Mouse (Mus musculus): ENCODE results near the gene Wfdc15b. TPM values are rescaled to one million over a fixed set of nuclear protein-coding genes. Genes with fewer than 3 reads are reported as not detected.
A peak's percentile ranks its signal among the peaks of the same experiment; 100 is the strongest.

Wfdc15b gene
- polyA plus RNA-seq, 1 experiment, result not detected

DNA sequence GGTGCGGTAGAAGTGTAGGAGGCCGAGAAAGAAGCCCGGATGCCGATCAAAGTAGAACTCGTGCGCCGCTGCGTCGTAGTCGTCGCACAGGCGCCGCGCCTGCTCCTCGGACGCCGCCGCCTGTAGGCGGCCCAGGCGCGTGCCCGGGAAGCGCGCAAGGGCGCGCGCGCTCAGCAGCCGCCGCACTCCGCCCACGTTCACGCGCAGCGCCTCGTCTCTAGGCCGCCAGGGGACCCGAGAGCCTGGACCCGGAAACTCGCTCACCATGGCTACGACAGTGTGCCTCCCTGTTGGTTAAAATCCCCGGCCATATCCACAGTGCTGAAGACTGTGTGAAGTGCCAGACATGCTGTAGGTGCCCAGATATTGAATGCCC is 52.9 kb downstream of the Wfdc15b start:
- peaks cover 18% of the 10 kb centered on the region; the same call in 1 of the 2 replicates for H3K4me1 ChIP-seq (ENCODE audit: control insufficient read depth, insufficient read depth, low read length)
- H3K4me3 ChIP-seq (ENCODE audit: insufficient read depth, low read depth, low read length), result peak overlapping the region; percentile 13; the same call in 1 of the 2 replicates
- no peak overlapping the region for H3K27ac ChIP-seq (ENCODE audit: insufficient read depth, low read depth, low read length)
- 9% methylated on average over 42 of the region's 42 CpGs for WGBS
- TF ChIP-seq POLR2A (IDR thresholded peaks at IDR 0.05; ENCODE audit: insufficient read depth, low read depth, low read length), result no peak
- no peak for TF ChIP-seq CTCF (IDR thresholded peaks at IDR 0.05; ENCODE audit: insufficient read depth, low read depth, low read length)

GRCm38 (mm10) chr2:164167752-164168570 is 53.5 kb downstream of the Wfdc15b start:
- TF ChIP-seq CTCF (IDR thresholded peaks at IDR 0.05; ENCODE audit: insufficient read depth, low read depth, low read length) (no peak), POLR2A (IDR thresholded peaks at IDR 0.05; ENCODE audit: insufficient read depth, low read depth, low read length) (no peak)
- H3K4me1 ChIP-seq (ENCODE audit: control insufficient read depth, insufficient read depth, low read length), result peaks cover 18% of the 10 kb centered on the region; the same call in 1 of the 2 replicates
- peak overlapping the region; percentile 13; the same call in 1 of the 2 replicates for H3K4me3 ChIP-seq (ENCODE audit: insufficient read depth, low read depth, low read length)
- H3K27ac ChIP-seq (ENCODE audit: insufficient read depth, low read depth, low read length), result no peak overlapping the region
- WGBS, result 13% methylated on average over 90 of the region's 90 CpGs

- no peak overlapping the region for H3K27ac ChIP-seq (ENCODE audit: insufficient read depth, low read depth, low read length)
- no peak overlapping the region for H3K4me3 ChIP-seq (ENCODE audit: insufficient read depth, low read depth, low read length)
- TF ChIP-seq CTCF (IDR thresholded peaks at IDR 0.05; ENCODE audit: insufficient read depth, low read depth, low read length), result no peak
- TF ChIP-seq POLR2A (IDR thresholded peaks at IDR 0.05; ENCODE audit: insufficient read depth, low read depth, low read length), result no peak
- peaks cover 8% of the 10 kb centered on the region; the same call in 1 of the 2 replicates for H3K4me1 ChIP-seq (ENCODE audit: control insufficient read depth, insufficient read depth, low read length)
- WGBS, result 94% methylated on average over 5 of the region's 5 CpGs
Observed at GRCm38 (mm10) chr2:164164941-164165340, 56.5 kb downstream of the Wfdc15b start.

Other genes starting within 250 kb of the Wfdc15b start
- gene Ywhab, start 226.7 kb downstream of the Wfdc15b start, polyA plus RNA-seq (2012; ENCODE audit: insufficient read depth, insufficient read length, low replicate concordance, missing spikeins), result 463 TPM in 1 of 2 replicates, not detected in the other
- gene Pabpc1l, start 196.2 kb downstream of the Wfdc15b start, polyA plus RNA-seq (2012; ENCODE audit: insufficient read depth, insufficient read length, low replicate concordance, missing spikeins), result not detected in 2 replicates
- gene Stk4, start 151.3 kb downstream of the Wfdc15b start, polyA plus RNA-seq (2012; ENCODE audit: insufficient read depth, insufficient read length, low replicate concordance, missing spikeins), result 150 TPM in 1 of 2 replicates, not detected in the other
- not detected in 2 replicates for gene Tomm34, start 150.5 kb downstream of the Wfdc15b start, polyA plus RNA-seq (2012; ENCODE audit: insufficient read depth, insufficient read length, low replicate concordance, missing spikeins)
- not detected in 2 replicates for gene Kcns1, start 50.5 kb downstream of the Wfdc15b start, polyA plus RNA-seq (2012; ENCODE audit: insufficient read depth, insufficient read length, low replicate concordance, missing spikeins)
- not detected in 2 replicates for gene Wfdc5, start 38.9 kb downstream of the Wfdc15b start, polyA plus RNA-seq (2012; ENCODE audit: insufficient read depth, insufficient read length, low replicate concordance, missing spikeins)
- gene Wfdc12, start 31.1 kb downstream of the Wfdc15b start, polyA plus RNA-seq (2012; ENCODE audit: insufficient read depth, insufficient read length, low replicate concordance, missing spikeins), result not detected in 2 replicates
- gene Wfdc15a, start 21.5 kb downstream of the Wfdc15b start, polyA plus RNA-seq (2012; ENCODE audit: insufficient read depth, insufficient read length, low replicate concordance, missing spikeins), result not detected in 2 replicates
- gene Svs2, start 16.8 kb upstream of the Wfdc15b start, polyA plus RNA-seq (2012; ENCODE audit: insufficient read depth, insufficient read length, low replicate concordance, missing spikeins), result not detected in 2 replicates
- not detected in 2 replicates for gene Svs3b, start 35.0 kb upstream of the Wfdc15b start, polyA plus RNA-seq (2012; ENCODE audit: insufficient read depth, insufficient read length, low replicate concordance, missing spikeins)
- not detected in 2 replicates for gene Svs4, start 56.8 kb upstream of the Wfdc15b start, polyA plus RNA-seq (2012; ENCODE audit: insufficient read depth, insufficient read length, low replicate concordance, missing spikeins)
- not detected in 2 replicates for gene Svs3a, start 67.6 kb upstream of the Wfdc15b start, polyA plus RNA-seq (2012; ENCODE audit: insufficient read depth, insufficient read length, low replicate concordance, missing spikeins)
- gene Svs6, start 95.1 kb upstream of the Wfdc15b start, polyA plus RNA-seq (2012; ENCODE audit: insufficient read depth, insufficient read length, low replicate concordance, missing spikeins), result not detected in 2 replicates
- gene Svs5, start 111.1 kb upstream of the Wfdc15b start, polyA plus RNA-seq (2012; ENCODE audit: insufficient read depth, insufficient read length, low replicate concordance, missing spikeins), result not detected in 2 replicates
- not detected in 2 replicates for gene Slpi, start 167.4 kb upstream of the Wfdc15b start, polyA plus RNA-seq (2012; ENCODE audit: insufficient read depth, insufficient read length, low replicate concordance, missing spikeins)
- gene Rbpjl, start 181.5 kb upstream of the Wfdc15b start, polyA plus RNA-seq (2012; ENCODE audit: insufficient read depth, insufficient read length, low replicate concordance, missing spikeins), result not detected in 2 replicates
- not detected in 2 replicates for gene Matn4, start 183.5 kb upstream of the Wfdc15b start, polyA plus RNA-seq (2012; ENCODE audit: insufficient read depth, insufficient read length, low replicate concordance, missing spikeins)
- 124 TPM in 1 of 2 replicates, not detected in the other for gene Sdc4, start 222.2 kb upstream of the Wfdc15b start, polyA plus RNA-seq (2012; ENCODE audit: insufficient read depth, insufficient read length, low replicate concordance, missing spikeins)
- gene Sys1, start 235.3 kb upstream of the Wfdc15b start, polyA plus RNA-seq (2012; ENCODE audit: insufficient read depth, insufficient read length, low replicate concordance, missing spikeins), result not detected in 2 replicates
- not detected in 2 replicates for gene Gm20458, start 239.3 kb upstream of the Wfdc15b start, polyA plus RNA-seq (2012; ENCODE audit: insufficient read depth, insufficient read length, low replicate concordance, missing spikeins)

Data from olfactory bulb, adult 2 months (tissue).